Mouse (Mus musculus) hindlimb bud, embryonic 11.5 days (tissue): ENCODE data around the gene Aloxe3.

Experiments
- DNase-seq: peaks from one replicate; pipeline ENCODE4 v3.0.0-alpha.2; 2012; ENCODE audit warnings: low read depth, low spot score; ENCODE audit errors: extremely low spot score

Gene Aloxe3

DNA sequence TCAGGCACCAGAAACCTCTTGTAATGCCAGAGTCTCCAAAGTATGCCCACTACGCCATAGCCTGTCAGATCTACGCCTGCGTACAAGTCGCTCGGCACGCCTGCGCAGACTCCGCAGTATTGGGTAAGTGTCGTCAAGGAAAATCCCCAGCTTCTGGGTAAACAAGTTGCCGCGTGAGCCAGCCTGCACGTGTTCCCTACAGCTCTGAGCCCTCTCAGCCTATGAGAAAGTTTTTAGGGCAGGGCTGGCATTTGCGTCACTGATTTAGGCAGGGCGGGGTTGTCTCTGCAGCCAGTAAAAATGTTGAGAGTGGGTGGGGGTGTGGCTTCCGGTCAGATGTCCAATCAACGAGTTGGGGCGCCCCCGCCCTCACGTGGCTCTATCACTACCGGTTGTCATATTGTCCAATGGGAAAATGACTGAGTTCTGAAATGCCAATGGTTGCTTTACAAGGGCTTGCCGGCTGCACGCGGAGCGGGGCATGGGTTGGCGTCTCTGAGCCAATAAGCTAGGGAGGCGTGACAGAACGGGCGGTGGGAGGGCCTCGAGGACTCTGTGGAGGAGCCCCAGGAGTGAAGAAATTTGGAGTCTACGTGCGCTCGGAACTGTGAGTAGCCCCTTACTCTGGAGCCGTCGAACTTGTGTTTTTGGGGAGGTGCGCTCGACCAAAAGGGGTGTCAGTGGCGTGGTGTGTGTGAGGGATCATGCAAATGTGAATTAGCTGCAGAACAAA lies 30.8 kb upstream of the Aloxe3 start, which contains the start of gene Per1:
Per1 (plus strand) TSS at position 521 of the 733 bp plus-strand sequence.
- peak; percentile 95 for DNase-seq

DNA sequence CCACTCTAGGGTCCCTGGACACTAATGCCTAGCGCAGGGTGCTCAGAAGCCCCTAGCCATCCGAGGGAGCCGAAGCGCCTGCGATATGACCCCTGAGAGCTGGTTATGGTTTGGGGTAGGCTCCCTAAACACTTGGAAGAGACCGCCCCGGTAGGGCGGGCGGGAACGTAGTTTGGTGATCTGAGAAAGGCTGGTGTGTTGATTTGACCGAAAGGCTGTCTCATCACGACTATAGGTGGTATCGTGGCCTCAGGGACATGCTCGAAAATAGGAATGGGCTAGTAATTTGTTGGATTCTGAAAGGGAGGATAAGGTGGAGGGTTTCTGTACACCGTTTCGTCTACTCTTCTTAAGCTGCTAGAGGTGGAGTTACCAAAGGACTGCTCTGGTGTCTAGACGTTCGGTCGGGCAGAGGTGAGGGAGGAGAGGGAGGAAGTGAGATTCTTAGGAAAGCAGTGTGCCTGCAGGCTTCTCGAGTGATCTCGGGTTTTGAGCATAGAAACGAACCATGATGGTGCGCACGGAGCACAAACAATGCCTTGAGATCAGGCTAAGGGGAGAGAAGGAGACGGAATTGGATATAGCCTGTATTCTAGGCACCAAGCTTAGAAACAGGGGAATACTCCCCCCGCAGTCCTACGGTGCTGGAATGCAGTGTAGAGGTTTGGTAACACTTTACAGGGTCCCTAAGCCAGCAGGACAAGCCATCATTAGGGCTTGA lies 30.0 kb upstream of the Aloxe3 start:
- DNase-seq, result no peak

DNA sequence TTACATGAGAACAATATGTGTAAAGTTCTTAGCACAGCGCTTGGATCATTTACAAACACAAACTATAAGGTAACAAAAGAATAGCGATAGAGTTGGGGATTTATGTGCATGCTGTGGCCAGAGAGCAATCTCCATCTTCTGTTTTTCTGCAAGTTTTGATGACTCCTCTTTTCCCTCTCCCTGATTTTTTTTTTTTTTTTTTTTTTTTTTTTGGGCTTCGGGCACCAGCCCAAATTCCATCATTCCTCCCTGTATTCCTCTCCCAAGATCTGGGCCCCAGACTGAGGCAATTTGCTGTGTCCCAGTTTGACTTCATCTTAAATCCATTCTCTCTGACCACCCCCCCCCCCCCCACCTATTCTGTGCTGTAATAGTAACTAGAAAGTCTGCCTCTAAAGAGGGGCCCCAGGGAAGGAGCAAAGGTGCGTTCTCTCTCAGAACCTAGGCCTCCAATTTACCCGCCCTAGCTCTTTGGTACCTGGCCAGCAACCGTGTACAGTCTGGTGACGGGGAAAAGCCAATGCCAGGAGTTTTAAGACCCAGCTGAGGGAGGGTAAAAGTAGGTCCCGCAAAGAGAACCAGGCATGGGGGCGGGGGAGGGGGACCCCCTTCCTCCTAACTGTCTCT lies 29.2 kb upstream of the Aloxe3 start:
- DNase-seq, result no peak

DNA sequence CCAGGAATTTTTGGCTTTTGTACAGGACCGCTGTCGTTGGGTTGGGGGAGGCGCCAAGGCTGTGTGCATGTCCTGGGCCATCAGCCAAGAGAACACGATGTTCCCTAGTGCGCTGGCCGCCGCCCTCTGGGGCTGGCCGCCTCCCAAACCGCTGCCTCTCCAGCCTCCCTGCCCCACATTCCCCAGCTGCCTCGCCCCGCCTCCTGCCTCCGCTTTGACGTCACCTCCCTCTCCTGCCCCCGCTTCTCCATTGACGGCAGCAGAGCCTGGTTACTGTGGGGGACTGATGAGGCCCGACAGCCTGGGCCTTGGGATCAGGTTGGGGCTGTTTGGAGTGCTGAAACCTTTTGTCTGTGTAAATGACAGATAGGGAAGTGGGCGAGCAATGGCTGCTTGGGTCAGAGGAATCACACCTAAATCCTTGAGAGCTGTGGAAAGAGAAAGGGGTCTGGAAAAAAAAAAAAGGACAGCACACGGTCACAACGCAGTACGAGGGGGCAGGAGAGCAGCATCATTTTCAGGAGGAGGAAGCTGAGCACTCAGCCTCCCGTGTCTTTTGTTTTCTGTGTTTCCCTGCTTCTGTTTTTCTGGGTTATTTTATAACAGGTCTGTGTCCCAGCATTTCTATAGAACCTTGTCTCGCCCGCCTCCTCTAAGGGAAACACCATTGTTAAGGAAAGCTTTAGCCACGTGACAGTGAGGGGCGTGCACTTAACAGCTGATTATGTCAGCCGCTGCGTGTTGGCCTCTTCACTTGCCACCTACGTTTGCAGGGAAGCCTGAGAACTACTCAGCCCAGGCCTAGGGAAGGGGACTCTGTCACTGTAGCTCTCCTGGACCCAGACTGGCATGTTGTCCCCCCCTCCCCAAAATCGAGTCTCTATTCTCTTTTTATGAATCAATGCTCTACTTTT lies 28.5 kb upstream of the Aloxe3 start:
- no peak for DNase-seq

DNA sequence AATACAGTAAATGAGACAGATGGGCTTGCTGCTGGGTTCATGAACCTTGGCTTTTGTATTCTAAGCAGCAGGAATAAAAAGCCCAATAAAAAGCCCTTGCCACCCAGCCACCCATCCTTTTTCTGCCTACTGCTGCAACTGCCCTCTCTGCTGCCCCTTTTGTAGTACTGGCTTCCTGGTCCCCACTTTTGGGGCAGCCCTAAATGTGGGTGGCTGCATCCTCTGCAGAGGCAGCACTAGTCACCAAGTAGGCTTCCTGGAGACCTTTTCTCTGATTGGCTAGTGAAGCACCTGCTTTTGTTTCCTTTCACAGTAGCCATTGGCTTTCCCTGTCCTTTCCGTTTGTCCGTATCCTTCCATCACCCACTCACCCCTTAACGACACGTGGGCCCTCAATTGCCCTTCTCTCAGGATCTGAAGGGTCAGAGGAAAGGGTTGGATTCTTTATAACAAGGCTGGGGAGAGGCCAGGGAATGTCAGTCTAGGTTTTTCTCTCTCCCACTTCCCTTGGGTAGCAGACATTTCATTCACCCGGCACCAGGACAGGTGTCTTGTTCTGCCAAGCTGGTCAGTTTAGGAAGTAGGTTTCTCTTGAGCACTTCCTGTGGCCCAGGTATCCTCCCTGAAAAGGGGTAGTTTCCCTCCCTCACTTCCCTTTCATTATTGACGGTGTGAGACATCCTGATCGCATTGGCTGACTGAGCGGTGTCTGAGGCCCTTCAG lies 27.5 kb upstream of the Aloxe3 start:
- DNase-seq, result no peak

DNA sequence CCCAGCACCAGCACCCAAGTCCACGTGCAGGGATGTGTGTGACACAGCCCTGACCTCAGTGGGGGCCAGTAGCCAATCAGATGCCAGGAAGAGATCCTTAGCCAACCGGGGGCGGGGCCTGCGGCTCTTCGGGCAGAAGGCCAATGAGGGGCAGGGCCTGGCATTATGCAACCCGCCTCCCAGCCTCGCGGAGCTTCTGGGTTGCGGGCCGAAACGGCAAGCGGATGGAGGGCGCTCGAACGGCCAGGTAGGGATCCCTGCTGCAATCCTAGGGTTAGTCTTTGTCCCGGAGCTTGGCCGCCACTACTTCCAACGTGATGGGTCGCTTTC lies 27.0 kb upstream of the Aloxe3 start:
- DNase-seq, result no peak

DNA sequence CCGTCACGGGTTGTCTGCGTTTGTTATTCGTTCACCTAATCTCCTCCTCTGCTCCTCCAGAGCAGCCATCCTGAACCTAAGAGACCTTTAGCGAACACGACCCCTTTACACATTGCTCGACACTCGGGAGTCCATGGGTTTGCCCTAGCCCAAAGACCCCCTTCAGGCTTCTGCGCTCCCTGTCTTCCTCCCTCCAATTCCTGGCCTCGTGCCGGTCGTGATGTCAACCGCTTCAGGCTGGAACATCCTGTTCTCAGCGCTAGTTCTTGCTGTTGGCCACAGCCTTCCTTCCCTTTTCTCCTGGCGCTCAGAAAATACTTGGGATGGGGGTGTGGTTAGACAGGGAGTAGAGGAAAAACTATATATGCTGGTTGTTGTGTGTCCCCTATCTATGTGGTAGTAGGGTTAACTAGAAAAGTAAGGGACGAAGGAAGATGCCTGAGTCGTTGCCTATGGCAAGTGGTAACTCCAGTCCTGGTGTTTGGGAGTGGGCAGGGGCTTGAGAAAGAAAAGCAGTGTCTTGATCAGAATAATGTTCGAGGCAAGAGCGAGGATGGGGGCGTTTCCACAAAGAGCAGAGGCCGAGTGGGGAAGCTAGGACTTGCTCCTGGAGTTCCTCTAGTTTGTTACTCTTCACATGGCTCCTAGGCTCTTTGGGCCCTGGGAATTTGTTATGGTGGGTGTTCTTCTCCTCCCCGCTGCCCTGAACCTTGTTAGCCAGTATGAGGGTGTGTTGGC lies 26.4 kb upstream of the Aloxe3 start:
- no peak for DNase-seq

DNA sequence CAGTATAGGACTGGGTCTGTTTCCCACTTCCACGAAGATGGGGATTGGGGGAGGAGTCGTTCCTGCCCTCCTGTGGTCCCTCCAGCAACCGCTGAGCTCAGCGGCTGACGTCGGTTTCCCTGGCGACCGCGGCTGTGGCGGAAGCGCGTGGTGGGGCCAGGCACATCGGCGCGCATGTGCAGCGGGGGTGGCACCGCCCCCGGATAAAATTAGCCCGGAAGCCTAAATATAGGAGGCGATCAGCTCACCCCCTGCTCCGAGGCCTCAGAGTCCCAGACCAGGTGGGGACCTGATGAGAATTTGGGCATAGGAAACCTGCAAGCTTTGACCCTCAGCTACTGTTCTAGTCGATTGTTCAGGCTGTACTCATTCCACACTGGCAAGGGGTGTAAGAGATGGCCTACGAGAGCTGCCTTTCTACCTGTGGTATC lies 25.8 kb upstream of the Aloxe3 start:
- no peak for DNase-seq

DNA sequence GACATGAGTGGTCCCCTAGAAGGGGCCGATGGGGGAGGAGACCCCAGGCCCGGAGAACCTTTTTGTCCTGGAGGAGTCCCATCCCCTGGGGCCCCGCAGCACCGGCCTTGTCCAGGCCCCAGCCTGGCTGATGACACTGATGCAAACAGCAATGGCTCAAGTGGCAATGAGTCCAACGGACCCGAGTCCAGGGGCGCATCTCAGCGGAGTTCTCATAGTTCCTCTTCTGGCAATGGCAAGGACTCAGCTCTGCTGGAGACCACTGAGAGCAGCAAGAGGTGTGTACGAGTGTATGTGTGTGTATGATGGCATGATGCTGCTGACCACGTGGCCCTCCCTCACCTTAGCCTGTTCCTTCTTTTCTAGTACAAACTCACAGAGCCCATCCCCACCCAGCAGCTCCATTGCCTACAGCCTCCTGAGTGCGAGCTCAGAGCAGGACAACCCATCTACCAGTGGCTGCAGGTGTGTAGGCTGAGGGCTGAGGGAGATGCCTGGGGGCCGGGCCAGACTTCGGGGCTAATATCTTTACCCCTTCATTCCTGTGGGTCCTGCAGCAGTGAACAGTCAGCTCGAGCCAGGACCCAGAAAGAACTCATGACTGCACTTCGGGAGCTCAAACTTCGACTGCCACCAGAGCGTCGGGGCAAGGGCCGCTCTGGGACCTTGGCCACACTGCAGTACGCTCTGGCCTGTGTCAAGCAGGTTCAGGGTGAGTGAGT lies 24.9 kb upstream of the Aloxe3 start:
- DNase-seq, result no peak

DNA sequence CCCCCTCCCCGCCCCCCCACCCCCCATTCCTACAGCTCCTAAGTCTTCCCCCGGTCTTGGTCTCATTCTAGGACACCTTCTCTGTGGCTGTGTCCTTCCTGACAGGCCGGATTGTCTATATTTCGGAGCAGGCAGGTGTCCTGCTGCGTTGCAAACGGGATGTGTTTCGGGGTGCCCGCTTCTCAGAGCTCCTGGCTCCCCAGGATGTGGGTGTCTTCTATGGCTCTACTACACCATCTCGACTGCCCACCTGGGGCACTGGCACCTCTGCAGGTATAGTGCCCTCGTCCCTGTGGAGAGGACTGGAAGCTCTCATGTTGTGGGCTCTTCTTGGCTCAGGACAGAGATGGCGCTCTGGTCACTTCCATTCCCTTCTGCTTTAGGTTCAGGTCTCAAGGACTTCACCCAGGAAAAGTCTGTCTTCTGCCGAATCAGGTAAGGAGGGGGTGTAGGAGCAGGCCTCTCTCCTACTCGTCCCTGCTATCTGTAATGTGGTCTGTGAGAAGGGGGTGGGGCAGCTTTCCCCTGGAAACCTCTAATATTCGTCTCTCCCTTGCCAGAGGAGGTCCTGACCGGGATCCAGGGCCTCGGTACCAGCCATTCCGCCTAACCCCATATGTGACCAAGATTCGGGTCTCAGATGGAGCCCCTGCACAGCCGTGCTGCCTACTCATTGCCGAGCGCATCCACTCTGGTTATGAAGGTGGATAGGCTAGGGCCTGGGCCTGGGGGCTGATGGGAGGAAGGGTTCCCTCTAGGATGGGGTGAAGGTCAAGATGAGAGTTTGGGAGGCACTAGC lies 23.9 kb upstream of the Aloxe3 start:
- DNase-seq, result no peak

DNA sequence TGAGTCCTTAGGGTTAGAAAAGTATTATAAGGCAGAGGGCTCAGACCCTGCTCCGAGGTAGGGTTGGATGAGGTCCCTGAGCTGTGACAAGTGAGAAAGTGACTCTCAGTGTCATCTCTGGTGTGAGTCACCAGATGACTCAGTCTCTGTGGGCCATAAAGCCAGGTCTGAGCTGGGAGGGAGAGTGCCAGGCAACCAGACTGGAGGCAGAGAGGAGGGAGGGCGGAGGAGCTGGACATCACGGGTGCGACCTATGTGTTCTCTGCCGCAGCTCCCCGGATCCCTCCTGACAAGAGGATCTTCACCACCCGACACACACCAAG lies 23.3 kb upstream of the Aloxe3 start:
- no peak for DNase-seq

DNA sequence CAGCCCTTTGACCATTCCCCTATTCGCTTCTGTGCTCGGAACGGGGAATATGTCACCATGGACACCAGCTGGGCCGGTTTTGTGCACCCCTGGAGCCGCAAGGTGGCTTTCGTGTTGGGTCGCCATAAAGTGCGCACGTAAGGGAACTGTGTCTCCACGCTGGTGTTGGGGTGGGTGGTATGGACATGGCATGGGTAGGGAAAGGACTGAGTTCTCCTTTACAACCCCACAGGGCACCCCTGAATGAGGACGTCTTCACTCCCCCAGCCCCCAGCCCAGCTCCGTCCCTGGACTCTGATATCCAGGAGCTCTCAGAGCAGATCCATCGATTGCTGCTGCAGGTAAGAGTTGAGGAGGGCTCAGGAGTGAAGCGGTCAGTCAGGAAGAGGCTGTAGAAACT lies 22.6 kb upstream of the Aloxe3 start:
- DNase-seq, result no peak

DNA sequence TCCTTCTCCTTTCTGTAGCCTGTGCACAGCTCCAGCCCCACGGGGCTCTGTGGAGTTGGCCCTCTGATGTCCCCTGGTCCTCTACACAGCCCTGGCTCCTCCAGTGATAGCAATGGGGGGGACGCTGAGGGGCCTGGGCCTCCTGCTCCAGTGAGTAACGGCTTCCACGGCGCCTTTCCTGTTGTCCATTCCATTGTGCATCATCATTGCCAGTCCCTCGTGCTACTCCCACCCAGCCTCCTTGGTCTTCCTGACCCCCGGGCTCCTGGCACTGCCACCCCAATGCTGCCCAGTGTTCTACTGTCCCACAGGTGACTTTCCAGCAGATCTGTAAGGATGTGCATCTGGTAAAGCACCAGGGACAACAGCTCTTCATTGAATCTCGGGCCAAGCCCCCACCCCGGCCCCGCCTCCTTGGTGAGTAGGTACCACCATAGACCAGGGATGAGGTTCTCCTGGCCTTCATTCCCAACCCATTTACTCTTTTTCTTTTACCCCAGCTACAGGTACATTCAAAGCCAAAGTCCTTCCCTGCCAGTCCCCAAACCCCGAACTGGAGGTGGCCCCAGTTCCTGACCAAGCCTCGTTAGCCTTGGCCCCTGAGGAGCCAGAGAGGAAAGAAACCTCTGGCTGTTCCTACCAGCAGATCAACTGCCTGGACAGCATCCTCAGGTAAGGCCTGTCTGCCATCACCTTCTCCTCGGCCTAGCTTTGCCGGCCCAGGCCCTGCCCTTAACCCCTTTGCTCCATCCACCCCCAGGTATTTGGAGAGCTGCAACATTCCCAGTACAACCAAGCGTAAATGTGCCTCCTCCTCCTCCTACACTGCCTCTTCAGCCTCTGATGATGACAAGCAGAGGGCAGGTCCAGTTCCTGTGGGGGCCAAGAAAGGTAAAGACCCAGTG lies 21.9 kb upstream of the Aloxe3 start:
- no peak for DNase-seq

DNA sequence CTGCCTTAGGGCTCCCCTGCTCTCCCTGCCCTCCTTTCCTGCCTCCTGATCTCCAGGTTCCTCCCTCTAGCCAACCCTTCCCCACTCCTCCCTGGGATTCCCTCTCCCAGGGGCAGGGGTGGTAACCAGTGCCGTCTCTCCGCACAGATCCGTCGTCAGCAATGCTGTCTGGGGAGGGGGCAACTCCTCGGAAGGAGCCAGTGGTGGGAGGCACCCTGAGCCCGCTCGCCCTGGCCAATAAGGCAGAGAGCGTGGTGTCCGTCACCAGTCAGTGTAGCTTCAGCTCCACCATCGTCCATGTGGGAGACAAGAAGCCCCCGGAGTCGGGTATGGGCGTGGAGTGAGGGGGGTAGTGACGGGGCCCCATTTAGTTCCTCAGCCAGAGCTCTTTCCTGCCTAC lies 21.2 kb upstream of the Aloxe3 start:
- no peak for DNase-seq

DNA sequence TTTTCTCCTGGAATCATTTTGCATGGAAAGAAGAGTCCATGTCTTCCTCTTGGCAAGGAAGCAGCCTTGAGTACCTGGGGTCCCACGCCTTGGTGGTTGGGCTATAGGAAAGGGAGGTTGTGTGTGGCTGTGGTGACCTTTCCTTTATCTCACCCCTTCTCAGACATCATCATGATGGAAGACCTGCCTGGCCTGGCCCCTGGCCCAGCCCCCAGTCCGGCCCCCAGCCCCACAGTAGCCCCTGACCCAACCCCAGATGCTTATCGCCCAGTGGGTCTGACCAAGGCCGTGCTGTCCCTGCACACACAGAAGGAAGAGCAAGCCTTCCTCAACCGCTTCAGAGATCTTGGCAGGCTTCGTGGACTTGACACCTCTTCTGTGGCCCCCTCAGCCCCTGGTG lies 20.5 kb upstream of the Aloxe3 start:
- DNase-seq, result no peak

DNA sequence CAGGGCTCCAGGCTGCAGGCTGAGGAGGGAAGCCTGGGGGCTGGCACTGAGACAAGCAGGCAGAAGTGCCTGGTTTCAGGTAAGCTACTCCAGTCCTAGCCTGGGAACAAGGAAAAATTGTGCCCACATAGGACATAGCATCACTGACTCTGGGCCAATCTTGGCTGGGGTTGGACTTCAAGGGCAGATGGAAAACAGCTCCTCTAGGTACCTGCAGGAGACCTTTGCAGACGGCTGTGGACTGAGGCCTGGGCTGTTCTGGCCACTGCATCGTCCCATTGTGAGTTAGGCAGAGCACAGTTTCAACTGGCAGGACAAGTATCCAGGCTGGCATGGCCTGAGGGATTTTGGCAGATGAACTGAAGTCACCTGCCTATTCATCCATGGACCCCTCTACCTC lies 19.9 kb upstream of the Aloxe3 start:
- no peak for DNase-seq

DNA sequence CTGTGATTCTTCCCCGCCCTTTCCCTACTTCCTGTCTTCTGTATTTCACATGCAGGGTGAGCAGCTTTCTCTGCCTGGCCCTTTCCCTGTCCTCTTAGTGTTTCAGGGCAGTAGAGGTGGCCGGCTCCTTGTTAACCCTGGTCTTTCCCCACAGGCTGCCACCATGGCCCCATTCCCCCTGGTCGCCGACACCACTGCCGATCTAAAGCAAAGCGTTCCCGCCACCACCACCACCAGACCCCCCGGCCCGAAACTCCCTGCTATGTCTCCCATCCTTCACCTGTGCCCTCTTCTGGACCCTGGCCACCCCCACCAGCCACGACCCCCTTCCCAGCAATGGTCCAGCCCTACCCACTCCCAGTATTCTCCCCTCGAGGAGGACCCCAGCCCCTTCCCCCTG lies 19.4 kb upstream of the Aloxe3 start:
- no peak for DNase-seq

DNA sequence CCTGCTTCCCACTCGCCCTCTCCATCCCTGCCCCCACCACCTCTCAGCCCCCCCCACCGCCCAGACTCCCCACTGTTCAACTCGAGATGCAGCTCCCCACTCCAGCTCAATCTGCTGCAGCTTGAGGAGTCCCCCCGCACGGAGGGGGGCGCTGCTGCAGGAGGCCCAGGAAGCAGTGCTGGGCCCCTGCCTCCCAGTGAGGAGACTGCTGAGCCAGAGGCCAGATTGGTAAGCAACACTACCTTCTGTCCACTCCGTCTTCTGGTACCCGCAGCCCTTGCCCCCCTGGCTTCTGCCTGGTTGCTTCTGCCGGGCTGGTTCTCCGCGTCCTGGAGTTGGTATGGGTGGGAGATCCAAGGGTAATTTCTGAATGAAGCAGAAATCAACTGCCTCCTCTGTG lies 18.9 kb upstream of the Aloxe3 start:
- no peak for DNase-seq
